Mouse (Mus musculus) lung, adult 2 months (tissue): Measurements from ENCODE around the gene Pah.
A peak's percentile ranks its signal among the peaks of the same experiment; 100 is the strongest.

Experiments used
- CTCF ChIP-seq: fragments of 200-500 bp; IDR thresholded peaks from 2 replicates; pipeline ENCODE4 v1.5.1; 2011; ENCODE audit warnings: mild to moderate bottlenecking, low read length, control low read depth; ENCODE audit not compliant: insufficient read depth
- POLR2A ChIP-seq: fragments of 200-500 bp; IDR thresholded peaks from 2 replicates; pipeline ENCODE4 v1.6.1; 2011; ENCODE audit warnings: low read depth, mild to moderate bottlenecking, control low read depth, low read length, borderline replicate concordance; ENCODE audit errors: extremely low read depth

- TF ChIP-seq POLR2A (no peak), CTCF (peak; percentile 14; the same call in 1 of the 2 replicates)
Measured at GRCm38 (mm10) chr10:87596361-87597074, 74.9 kb downstream of the Pah start.
